13 mouse cellular contexts compared by ENCODE assay signal in genomic region chr2:95128721-95129120, GRCm38 (mm10).
"Had no signal": no experiment of that assay in that cellular context is flagged by ENCODE, and none has a peak within 500 bp of the region (broad histone marks: within the 10 kb centered on the region; RNA-seq: fewer than 3 reads in every experiment).

No protein-coding gene starts in this region.

- H3K36me3 ChIP-seq: limb, embryonic 10.5 days; liver, embryonic 15.5 days; midbrain, embryonic 15.5 days; stomach, embryonic 15.5 days had no signal

- DNase-seq: kidney, postnatal 36 days; lung, adult 2 months; lung, postnatal 36 days; right cerebral cortex, postnatal 14 days; thymus, adult 2 months; thymus, postnatal 25 days had no signal

- H3K4me2 ChIP-seq: liver, embryonic 11.5 days; liver, embryonic 15.5 days; midbrain, embryonic 15.5 days; stomach, embryonic 15.5 days had no signal

- ATAC-seq: lung, postnatal 0 days; midbrain, embryonic 15.5 days had no signal

- H3K27ac ChIP-seq: kidney, postnatal 0 days; limb, embryonic 10.5 days; liver, embryonic 15.5 days; midbrain, embryonic 15.5 days; stomach, embryonic 15.5 days had no signal

- H3K4me3 ChIP-seq: limb, embryonic 10.5 days; liver, embryonic 15.5 days; midbrain, embryonic 15.5 days; stomach, embryonic 15.5 days had no signal

- H3K27me3 ChIP-seq: liver, embryonic 15.5 days; midbrain, embryonic 15.5 days; stomach, embryonic 15.5 days had no signal

- H3K4me1 ChIP-seq: limb, embryonic 10.5 days; liver, embryonic 15.5 days; midbrain, embryonic 15.5 days; stomach, embryonic 15.5 days had no signal

- H3K9ac ChIP-seq: liver, embryonic 15.5 days; midbrain, embryonic 15.5 days; stomach, embryonic 15.5 days had no signal

- H3K9me3 ChIP-seq: limb, embryonic 10.5 days; liver, embryonic 15.5 days; midbrain, embryonic 15.5 days; stomach, embryonic 15.5 days had no signal
